Mouse (Mus musculus) cerebellum, adult 8-10 months (tissue): ENCODE measurements at regions not wholly inside any gene's neighbourhood (a gene's known extent, or its start where the extent isn't known, plus 50 kb on each side); places are given as distances from the start of the nearest gene placed in this dataset.
A peak's percentile ranks its signal among the peaks of the same experiment; 100 is the strongest.

Source experiments
- DNase-seq: peaks from one replicate; pipeline ENCODE4 v3.0.0; 2022

DNA sequence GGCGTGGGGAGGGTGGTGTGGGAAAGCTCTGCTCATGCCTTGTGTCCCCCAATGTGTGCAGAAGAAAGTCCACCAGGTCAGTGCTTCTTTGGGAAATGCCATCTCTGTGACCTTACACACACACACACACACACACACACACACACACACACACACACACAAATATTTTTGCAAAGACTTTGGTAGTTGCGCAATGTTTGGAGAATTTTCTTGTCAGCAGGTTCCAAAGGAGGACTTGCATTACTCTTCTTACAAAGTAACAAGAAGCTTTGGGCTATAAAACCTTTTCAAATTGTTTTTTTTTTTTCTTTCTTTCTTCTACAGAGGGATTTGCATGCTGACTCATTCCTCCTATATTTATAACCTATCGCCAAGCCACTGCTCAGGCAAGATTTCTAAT is 59.1 kb upstream of the Npvf start:
- no peak for DNase-seq

DNA sequence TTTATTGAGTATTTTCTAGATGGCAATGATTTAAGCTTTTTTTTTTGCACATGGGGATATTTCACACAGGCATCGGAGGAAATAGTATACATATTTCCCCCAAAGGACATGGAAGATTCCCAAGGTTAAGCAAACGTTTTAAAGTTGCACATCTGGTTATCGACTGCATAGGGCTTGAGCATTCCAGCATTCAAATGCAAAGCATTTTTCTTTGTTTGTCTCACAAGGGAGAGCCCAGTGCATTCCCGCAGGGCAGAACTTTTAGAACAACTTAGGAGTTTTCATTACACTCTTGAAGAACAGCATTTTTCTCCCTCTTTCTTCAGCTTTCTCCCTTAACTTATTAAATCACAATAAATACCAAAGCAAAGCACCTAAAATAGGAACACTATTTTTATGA is 64.4 kb upstream of the Npvf start:
- no peak for DNase-seq

DNA sequence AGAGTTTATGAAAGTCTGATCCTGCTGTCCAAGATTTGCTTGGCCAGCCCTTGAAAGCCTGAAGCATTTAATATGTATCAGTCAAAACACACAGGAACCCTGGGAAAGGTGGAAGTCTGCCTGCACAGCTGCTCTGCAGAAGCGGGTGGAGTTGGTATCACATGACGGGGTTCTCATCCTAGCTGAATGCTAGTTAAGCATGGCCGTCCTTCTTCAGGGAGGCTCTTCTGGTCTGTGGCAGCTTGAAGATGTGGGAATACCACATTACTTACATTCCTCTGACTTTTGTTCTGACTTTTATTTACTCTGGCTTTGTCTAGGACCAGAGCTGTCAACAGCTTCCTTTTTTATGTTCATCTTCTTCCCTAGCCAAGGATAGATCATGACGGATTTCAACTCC is 66.1 kb upstream of the Npvf start:
- no peak for DNase-seq

DNA sequence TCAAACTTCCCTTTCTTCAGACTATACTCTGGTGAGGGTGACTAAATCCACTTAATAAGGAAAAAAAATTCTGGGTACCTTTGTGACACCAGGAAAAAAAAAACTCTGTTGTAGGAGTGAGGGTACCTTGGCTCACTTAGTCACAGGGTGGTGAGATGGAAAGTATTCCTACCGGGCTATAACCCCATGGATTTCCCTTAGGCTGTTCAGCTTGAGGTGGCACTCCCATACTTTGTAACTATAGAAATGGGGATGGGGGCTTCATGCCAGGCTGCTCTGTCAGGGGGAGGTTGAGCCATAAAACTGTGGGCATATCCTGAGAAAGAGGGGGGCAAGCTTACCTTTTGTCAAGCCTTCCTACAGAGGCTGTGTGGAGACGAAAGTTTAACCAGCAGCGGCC is 71.4 kb upstream of the Npvf start:
- DNase-seq: no peak

DNA sequence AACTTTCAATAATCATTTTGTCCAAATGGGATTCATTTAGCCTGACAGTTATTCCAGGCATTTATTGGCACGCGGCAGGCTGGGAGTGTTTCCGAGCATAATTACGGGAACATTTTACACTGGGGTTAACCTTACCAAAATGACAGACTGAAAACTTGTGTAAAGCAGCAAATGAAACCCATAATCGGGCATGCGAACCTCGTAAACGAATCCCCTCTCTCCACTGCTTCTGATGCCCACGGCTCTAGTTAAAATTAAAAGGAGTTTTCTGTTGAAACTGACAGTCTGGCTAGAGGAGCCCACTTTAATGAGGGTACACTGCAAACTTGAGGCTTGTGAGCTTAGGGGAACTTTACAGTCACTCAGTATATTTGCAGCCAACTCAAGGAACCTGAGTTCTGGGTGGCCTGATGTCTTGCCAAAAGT is 71.9 kb upstream of the Npvf start:
- DNase-seq: no peak

DNA sequence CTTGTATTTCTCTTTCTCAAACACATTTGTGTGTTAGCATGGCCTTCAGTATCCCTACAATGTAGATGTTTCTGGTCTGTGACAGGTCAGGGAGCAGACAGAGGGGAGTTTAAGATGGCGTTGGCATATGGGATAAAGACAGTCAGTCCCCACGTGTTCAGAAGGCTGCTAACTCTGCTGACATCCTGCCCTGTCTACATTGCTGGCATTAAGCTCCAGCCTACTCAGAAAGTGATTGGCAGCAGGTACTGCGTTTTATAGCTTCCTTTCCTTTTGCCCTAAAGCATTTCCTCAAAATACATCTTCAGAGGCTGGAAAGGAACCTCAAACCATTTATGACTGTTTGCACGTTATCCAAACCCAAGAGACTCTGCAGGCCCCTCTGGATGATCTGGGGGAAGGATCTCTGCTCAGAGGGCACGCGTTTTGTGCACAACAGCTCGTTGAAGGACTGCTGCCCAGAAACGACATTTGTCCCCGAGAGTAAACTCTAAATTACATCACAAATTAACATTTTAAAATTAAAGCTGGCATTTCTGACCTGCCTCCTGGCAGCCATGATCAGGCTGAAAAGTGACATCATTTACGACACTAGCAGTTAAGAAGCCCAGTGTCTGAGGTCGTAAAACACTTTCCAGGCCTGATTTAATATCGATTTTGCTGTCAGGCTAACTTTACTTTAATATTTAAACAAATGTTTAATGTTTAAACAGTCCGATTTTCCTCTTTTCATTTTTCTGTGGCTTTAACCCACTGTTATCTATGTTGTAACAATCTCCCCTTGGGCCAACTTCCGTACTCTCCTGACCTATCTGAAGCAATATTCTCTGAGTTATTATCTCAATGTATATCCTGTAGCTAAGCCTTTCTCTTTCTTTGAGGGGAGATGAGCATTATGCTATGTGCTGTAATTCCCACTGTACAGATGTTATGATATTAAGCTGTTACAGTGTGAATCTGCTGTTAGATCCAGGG is 76.8 kb upstream of the Npvf start:
- DNase-seq: no peak

DNA sequence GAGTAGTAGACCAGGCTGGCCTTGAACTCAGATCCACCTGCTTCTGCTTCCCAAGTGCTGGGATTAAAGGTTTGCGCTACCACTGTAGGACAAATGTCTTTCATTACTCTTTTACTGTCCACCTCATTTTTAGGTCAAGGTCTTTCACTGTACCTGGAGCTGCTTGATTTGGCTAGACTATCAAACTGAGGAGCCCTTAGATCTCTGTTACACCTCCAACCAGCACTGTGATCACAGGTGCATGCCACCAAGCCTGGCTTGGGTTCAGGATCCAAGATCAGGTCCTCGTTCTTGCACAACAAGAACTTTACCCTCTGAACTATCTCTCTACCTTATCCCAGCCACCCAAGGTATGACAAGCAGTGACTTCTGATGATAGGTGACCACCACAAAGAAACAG is 80.5 kb upstream of the Npvf start:
- no peak for DNase-seq

DNA sequence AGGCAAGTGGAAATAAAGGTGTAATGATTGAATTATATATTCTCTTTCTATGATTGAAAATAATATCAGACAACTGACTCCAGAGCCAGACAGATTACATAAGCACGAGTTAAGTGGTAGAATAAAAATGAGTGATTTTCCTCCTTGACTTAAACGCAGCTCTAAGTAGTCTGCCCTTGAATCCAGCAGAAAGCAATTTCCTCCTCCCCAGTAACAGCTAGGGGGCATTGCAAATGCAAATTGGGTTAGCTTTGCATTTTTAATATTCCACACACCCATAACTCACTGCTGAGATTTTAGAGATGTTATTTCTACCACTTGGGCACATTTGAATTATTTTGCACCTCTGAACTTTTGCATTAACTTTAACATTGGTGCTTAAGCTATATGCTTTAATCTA is 81.6 kb upstream of the Npvf start:
- DNase-seq: no peak

DNA sequence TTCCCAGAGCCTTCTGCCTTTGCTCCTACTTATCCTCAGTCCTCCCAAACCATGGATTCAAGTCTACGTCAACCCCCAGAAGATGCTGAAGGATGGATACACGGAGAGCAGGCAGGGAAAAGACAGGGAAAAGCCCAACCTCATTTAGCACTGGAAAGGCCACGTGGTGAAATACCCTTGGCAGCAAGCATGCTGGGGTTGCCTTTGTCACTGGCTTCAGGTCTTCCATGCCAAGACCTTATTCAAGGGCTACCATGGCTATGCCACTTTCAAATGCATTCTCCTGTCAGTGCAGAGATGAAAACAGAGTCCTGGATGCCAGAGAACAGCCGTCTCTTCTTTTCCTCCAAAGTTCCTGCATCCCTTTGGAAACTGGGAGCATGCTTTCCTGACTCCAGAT is 87.8 kb upstream of the Npvf start:
- no peak for DNase-seq

DNA sequence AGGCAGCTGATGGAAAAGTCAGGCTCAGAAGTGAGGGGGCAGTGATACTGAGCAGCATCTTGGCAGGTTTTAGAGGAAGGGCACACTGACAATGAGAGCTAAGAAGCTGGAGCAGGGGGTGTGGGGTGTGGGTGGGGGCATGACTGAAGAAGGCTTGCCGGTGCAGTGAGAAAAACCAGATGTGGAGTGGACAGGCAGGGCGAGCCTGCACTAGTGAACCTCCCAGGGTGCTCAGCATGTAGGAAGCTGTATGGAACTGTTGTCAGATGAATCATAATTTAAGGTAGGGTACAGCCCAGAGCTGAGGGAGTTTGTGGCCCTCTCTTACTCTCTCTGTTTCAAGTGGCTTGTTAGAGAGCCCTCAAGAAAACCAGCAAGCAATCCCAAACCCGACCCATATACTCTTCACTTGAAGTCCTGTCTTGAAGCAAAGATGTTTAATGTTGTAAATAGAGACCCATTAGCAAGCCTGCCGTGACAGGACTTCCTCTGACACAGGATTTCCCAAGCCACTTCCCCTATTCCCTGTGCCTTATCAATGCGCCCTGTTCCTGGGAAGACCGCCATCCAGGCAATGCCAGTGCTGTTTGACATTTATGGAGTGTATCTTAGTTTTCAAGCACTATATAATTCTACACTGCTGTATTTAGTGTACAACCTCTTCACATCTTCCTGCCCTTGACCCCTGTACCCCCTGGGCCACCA is 90.4 kb upstream of the Npvf start:
- no peak for DNase-seq

DNA sequence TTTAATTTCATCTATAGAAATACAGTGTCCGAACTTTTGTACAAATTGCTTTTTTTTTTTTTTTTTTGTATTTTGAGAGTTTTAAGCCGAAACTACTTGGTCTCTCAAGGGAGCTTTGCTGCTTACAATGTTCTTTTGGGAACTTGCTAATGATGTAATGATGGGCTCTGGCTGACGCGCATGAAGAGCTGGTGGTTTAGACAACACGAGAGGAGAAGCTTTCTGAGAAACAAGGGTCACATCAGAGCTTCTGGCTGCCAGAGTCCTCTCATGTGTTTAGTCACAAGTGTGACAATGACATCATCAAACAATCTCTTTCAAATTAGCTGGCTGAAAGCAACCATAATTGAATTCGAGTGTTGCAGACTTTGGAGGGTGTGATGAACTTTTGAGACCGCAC is 98.9 kb upstream of the Npvf start:
- DNase-seq: no peak

DNA sequence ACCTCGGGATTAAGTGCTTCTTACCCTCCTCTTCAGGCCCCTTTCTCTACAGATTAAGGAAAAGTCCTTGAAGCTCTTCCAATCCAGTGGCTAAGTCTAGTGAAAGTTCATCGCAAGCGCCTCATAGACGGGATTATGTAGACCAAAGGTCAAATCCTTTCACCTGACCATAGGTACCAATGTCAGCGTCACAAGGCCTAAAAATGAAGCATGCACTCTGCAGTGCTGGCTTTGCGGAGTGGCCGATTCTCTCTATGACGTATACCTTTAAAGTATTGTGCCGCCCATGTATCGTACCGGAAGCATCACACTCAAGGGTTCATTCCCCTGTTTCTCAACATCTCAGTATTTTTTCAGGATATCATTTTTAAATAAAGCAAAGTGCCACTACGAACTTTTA is 100.5 kb upstream of the Npvf start:
- no peak for DNase-seq

DNA sequence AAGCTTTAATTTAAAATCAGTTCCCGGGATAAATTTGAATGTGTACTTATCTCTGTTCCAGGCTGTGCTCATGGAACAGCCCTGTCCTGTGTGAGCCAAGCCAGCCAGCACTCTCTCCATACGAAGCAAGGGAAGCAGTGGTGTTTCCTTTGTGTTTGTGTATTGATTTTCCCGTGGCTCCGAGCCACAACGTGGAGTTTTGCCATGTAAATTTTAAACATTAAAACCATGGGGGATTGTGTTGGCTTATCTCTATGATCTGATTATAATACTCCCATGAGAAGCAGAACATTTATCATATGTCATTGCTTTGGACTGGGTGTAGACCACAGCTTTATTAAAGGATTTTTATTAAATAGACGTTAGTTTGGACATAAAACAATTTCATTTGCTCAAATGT is 106.1 kb upstream of the Npvf start:
- no peak for DNase-seq

DNA sequence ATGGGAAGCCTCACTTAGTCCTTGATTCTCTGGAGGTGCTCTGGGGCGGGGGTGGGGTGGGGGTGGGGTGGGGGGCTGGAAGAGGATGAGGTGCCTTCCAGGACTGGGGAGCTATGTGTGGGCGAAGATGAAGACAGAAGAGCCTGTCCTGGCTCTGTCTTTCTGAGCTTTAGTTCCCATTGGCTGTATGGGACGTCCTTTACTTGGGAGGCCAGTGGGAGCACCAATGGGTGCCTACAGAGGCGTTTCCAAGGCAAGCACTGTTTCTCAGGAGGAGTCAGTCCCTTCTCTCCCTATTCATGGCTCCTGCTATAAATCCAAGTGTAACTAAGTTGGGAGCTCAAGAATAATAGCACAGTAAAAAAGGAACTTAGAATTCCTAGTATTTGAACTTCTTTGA is 108.9 kb upstream of the Npvf start:
- DNase-seq: no peak

DNA sequence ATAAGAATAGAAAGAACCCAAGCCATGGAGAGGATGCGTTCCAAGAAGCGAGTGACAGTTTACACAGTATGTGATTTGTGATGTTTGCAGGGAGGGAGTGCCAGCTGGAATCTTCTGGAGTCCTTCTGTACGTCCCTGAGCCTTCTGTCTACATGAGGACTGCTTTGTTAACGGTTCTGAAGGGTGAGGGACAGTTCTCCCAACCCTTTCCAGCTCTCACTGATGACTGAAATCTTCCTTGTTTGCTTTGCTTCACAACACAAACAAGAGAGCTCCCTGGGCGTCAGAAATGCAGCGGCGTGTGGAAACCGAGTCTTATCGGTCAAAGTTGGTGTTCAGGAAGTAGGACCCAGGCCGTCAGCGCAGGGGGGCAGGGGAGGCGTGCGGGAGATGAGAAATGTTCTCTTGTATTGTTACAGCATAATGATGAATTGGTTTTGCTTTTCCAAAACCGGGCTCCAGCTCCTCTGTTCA is 112.2 kb upstream of the Npvf start:
- DNase-seq: no peak

DNA sequence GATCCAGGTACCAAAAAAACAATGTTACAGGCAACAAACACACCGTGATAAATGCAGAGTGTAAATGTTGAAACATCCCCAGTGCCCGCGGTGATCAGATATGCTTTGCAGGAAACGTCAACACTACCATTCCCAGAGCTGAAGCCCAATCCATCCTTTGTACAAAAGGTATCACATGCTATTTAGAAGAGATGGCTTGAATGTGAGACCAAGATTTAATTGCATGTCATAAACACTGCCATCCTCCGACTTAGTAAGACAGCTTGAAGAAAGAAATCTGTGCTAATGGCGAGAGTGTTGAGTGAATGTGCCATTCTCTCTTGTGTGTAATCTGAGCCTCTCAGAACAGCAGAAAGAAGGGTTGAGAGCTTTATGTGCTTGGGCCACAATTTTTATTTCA is 112.9 kb upstream of the Npvf start:
- DNase-seq: no peak

DNA sequence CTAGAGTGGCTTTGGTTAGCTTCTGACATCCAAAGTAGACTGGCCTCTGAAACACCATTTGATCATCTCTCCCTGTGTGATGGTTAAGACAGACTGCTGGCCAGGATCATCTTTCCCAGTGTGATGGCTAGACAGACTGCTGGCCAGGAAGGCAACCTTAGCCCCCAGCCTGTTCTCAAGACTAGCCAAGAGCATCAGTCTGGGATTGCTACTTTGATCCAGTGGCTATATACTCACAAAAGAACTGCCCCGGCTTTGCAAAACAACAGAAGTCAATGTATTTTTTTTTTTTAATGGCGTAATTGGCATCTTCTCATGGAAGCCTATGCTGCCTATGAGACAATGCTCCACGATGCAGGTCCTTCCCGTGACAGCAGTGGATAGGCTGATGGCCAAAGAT is 113.6 kb upstream of the Npvf start:
- no peak for DNase-seq

DNA sequence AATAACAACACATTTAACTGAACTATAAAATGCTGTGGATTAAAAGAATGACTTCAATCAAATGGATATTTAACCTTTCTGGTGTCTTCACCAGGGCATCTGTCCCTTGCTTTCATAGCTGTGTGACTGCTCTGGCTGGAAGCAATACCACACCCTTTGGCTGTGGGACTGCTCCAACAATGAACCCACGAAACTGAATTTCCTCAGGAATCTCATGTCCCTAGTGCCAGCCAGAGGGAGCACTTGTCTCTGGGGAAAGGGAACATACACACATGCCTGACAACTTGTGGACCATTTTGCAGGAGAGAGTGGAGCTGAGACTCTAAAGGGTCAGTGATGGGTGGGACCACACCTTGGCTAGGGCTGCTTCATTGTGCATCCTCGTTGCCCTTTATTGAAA is 114.9 kb upstream of the Npvf start:
- DNase-seq: no peak

DNA sequence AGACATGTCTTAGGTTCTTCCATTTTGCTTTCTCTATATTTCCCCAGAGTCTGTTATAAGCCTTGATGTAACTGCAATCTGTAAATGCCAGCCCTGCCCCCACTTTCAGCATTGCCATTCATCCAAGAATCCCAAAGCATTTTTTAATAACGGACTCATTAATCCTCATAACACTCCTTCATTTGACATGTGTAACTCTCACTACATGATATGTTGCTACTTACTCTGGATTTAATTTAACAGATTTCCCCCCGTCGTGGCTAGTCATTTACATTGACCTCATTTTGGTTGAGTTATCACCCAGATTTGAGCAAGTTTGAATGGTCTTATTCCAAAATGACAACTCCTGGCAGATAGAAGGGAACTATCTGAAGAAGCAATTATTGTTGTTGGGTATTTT is 116.2 kb upstream of the Npvf start:
- no peak for DNase-seq

DNA sequence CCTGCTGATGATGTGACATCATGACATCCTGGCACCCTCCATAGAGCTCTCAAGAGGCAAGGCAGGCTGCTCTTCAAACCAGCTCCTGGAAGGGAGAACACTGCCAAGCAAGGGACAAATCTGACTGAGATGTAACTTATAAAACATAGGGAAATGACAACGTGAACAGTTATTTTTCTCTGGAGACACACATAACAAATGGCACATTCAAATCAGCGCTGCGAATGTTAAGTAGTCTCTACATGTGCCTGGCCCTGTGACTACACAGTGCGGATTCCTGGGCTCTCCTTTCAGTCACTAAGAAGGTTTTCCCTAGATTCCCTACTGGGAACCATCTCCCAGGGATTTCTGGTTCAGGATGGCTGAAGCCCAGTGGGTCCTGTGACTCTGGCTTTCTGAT is 121.4 kb upstream of the Npvf start:
- DNase-seq: no peak

DNA sequence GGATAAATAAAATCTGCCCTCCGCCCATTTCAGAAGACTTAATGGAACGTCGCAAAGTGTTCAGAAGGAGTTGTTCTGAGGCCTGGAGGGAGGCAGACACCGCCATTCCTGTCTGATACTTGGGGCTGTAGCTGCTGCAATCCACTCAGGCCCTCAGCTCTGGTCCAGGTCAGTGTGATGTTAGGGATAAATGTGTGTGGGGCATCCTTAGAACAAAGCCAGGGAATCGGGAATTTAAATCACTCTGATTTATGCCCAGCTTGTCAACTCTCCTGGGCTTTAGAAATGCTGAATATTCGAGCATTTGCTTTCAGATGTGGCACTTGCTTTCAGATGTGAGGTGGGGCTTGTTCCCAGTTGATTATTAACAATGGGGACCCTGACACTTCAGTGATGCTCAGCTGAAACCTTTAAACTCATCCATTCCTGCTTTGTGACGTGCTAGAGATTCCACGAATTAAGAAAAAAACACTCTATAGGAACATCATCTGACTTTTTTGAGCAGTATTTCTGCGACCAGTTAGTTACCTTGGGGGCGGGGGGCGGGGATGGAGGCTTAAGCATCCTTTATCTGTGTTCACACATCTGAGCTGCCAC is 122.1 kb upstream of the Npvf start:
- DNase-seq: no peak

DNA sequence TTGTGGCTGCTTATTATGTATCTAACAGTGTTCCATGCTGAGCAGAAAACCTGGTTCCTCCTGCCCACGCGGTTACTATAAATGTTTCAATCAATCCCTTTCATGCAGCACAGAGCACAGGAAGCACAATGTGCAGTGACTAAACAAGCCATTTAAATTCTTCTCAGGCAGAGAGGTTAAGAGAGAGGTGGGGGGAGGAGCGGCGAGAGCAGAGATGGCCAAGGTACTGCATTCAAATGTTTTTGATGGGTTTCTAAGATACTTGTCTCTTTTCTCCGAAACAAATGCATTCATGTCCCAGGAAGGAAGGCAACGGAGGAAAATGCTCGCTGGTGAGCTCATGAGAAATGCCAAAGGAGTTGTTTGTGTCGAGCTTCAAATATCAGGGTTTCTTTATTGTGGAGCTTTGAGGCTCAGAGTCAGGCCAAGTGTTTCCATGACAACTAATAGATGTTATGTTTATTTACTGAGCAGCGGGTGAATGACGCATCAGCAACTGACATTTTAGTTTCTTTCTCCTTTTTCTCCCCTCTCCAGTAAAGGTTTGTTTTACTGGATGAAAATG is 122.8 kb upstream of the Npvf start:
- DNase-seq: peak; percentile 14

DNA sequence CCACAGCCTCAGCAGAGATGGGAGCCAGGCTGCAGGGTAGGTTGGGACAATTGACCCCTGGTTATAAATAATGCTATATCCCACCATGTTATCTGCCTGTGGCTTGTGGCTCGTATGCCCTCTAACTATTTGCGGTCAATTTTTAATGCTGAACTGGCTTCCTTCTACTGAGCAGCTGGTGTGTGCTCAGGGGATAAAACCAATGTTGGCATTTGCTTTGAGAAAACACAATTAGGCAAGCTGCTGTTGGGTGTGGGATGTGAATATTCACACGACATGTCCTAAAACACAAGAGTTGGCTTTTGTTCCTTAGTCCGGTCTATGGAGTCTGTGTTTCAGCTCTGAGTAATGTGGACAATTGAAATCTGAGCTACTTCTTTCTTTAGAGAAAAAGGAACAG is 123.6 kb upstream of the Npvf start:
- DNase-seq: no peak

DNA sequence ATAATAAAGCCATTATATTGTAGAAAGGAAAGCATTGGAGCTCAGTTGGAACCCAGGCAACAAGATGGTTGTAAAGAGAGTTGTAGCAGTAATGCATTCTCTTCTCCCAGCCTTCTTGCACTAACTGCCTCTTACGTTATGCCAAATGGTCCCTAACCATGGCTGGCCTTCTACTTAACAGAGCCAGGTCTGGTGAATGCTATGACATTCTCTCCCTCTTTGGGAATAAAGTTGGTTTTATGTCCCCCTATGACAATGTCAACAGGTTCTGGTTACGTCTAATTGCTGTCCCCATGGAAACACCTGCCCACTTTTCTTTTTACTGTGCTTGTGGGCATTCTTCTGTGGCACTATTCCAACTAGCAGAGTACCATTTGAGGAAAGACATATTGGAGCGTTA is 126.4 kb upstream of the Npvf start:
- no peak for DNase-seq
